Mouse (Mus musculus) forebrain, embryonic 13.5 days (tissue): ENCODE results near the gene Abca17. TPM values are rescaled to one million over a fixed set of nuclear protein-coding genes. Genes with fewer than 3 reads are reported as not detected.

Experiments used
- ATAC-seq: fragments of 200-750 bp; cut with Nextera tagmentation; 2 replicates; pipeline ENCODE4 v1.8.0; 2017
- H3K27ac ChIP-seq: fragments of 300-500 bp; sonication (generic); 2 replicates; pipeline ENCODE4 v1.5.1; 2015; ENCODE audit warnings: inconsistent platforms, mild to moderate bottlenecking, moderate library complexity
- H3K27me3 ChIP-seq: fragments of 300-500 bp; sonication (generic); 2 replicates; pipeline ENCODE4 v1.6.1; 2015; ENCODE audit warnings: mild to moderate bottlenecking, inconsistent platforms
- H3K36me3 ChIP-seq: fragments of 300-500 bp; sonication (generic); 2 replicates; pipeline ENCODE4 v1.6.1; 2015; ENCODE audit warnings: mild to moderate bottlenecking, inconsistent platforms; ENCODE audit not compliant: poor library complexity, severe bottlenecking
- H3K4me1 ChIP-seq: fragments of 300-500 bp; sonication (generic); 2 replicates; pipeline ENCODE4 v1.6.1; 2015; ENCODE audit warnings: inconsistent platforms
- H3K4me2 ChIP-seq: fragments of 300-500 bp; sonication (generic); 2 replicates; pipeline ENCODE4 v1.6.1; 2015; ENCODE audit warnings: inconsistent platforms, mild to moderate bottlenecking, moderate library complexity
- H3K4me3 ChIP-seq: fragments of 300-500 bp; sonication (generic); 2 replicates; pipeline ENCODE4 v1.5.1; 2015; ENCODE audit warnings: mild to moderate bottlenecking, inconsistent platforms
- H3K9ac ChIP-seq: fragments of 300-500 bp; sonication (generic); 2 replicates; pipeline ENCODE4 v1.6.1; 2015; ENCODE audit warnings: mild to moderate bottlenecking, inconsistent platforms
- H3K9me3 ChIP-seq: fragments of 300-500 bp; sonication (generic); replicated peaks from 2 replicates; pipeline ENCODE4 v1.6.1; 2016; ENCODE audit warnings: inconsistent platforms
- WGBS: fragments of 180-500 bp; shearing (Covaris S2); methylation state at CpG from one replicate; pipeline ENCODE4 v1.1.7; 2015; 5-methylcytosine and 5-hydroxymethylcytosine counted together
- polyA plus RNA-seq: library from polyadenylated mRNA; unstranded; fragments of >200 nt; fragmentation: Nextera tagmentation; extraction: Ambion mirVana; gene quantifications from 2 replicates; pipeline ENCODE4 v1.2.1, GENCODE M21; 2015

Abca17 gene
- 0.06 TPM in 1 of 2 replicates, not detected in the other for polyA plus RNA-seq

GRCm38 (mm10) chr17:24350926-24351759 lies at the start of gene Abca17:
Gene Abca17 (minus strand): TSS chr17:24351068.
- Histone ChIP-seq H3K36me3 (no peaks in the 10 kb centered on the region), H3K4me2 (peak within 1 kb of the TSS; percentile 90), H3K4me3 (peak within 1 kb of the TSS; percentile 57), H3K27ac (no peak within 1 kb of the TSS; the same call in 1 of the 2 replicates), H3K4me1 (peaks cover 25% of the 10 kb centered on the region), H3K9me3 (no peaks in the 10 kb centered on the region), H3K9ac (peak within 1 kb of the TSS; percentile 80), H3K27me3 (peaks cover 19% of the 10 kb centered on the region)
- peak; percentile 33 for ATAC-seq
- WGBS: 2% methylated on average over 42 of the region's 42 CpGs

GRCm38 (mm10) chr17:24394456-24394855 lies 43.6 kb upstream of the Abca17 start:
- 89% methylated on average over 7 of the region's 7 CpGs for WGBS
- Histone ChIP-seq H3K36me3 (peaks cover 58% of the 10 kb centered on the region), H3K9ac (no peak overlapping the region)

GRCm38 (mm10) chr17:24393527-24393926 lies 42.7 kb upstream of the Abca17 start:
- H3K4me3 ChIP-seq: no peak overlapping the region

More at GRCm38 (mm10) chr17:24394456-24394855, 43.6 kb upstream of the Abca17 start:
- Histone ChIP-seq H3K4me2 (no peak overlapping the region), H3K4me1 (no peaks in the 10 kb centered on the region), H3K27me3 (no peaks in the 10 kb centered on the region), H3K27ac (no peak overlapping the region), H3K4me3 (no peak overlapping the region), H3K9me3 (no peaks in the 10 kb centered on the region)
- ATAC-seq: no peak

GRCm38 (mm10) chr17:24391149-24391548 lies 40.3 kb upstream of the Abca17 start:
- H3K9ac ChIP-seq: no peak overlapping the region
- no peaks in the 10 kb centered on the region for H3K9me3 ChIP-seq
- WGBS: 64% methylated on average over 8 of the region's 8 CpGs
- no peaks in the 10 kb centered on the region for H3K27me3 ChIP-seq
- no peak overlapping the region for H3K27ac ChIP-seq
- no peak overlapping the region for H3K4me2 ChIP-seq
- H3K4me1 ChIP-seq: no peaks in the 10 kb centered on the region
- H3K36me3 ChIP-seq: peaks cover 64% of the 10 kb centered on the region
- ATAC-seq: no peak
- H3K4me3 ChIP-seq: no peak overlapping the region

More at GRCm38 (mm10) chr17:24393527-24393926, 42.7 kb upstream of the Abca17 start:
- Histone ChIP-seq H3K9ac (no peak overlapping the region), H3K4me1 (no peaks in the 10 kb centered on the region), H3K36me3 (peaks cover 61% of the 10 kb centered on the region), H3K27ac (no peak overlapping the region), H3K4me2 (no peak overlapping the region), H3K27me3 (no peaks in the 10 kb centered on the region), H3K9me3 (no peaks in the 10 kb centered on the region)
- ATAC-seq: no peak
- 39% methylated on average over 4 of the region's 4 CpGs for WGBS

- Histone ChIP-seq H3K36me3 (peaks cover 76% of the 10 kb centered on the region), H3K4me2 (no peak overlapping the region), H3K4me3 (no peak overlapping the region), H3K27me3 (no peaks in the 10 kb centered on the region), H3K9me3 (no peaks in the 10 kb centered on the region), H3K9ac (no peak overlapping the region), H3K27ac (no peak overlapping the region), H3K4me1 (no peaks in the 10 kb centered on the region)
- ATAC-seq: no peak
- WGBS: 9% methylated on average over 2 of the region's 2 CpGs
Measured at GRCm38 (mm10) chr17:24389865-24390264, 39.0 kb upstream of the Abca17 start.

- 86% methylated on average over 5 of the region's 5 CpGs for whole genome bisulfite sequencing
- Histone ChIP-seq H3K4me1 (no peaks in the 10 kb centered on the region), H3K36me3 (peaks cover 86% of the 10 kb centered on the region), H3K9ac (no peak overlapping the region), H3K4me2 (no peak overlapping the region), H3K27me3 (no peaks in the 10 kb centered on the region), H3K9me3 (no peaks in the 10 kb centered on the region), H3K27ac (no peak overlapping the region), H3K4me3 (no peak overlapping the region)
- no peak for ATAC-seq
Measured at GRCm38 (mm10) chr17:24388711-24389110, 37.8 kb upstream of the Abca17 start.

- Histone ChIP-seq H3K4me3 (no peak overlapping the region), H3K4me2 (no peak overlapping the region), H3K9me3 (no peaks in the 10 kb centered on the region), H3K9ac (no peak overlapping the region), H3K27me3 (no peaks in the 10 kb centered on the region), H3K36me3 (peaks cover 80% of the 10 kb centered on the region), H3K4me1 (no peaks in the 10 kb centered on the region), H3K27ac (no peak overlapping the region)
- 91% methylated on average over 8 of the region's 8 CpGs for WGBS
- no peak for ATAC-seq
Measured at GRCm38 (mm10) chr17:24383789-24384188, 32.9 kb upstream of the Abca17 start.

GRCm38 (mm10) chr17:24378496-24378895 lies 27.6 kb upstream of the Abca17 start:
- ATAC-seq: no peak
- 88% methylated on average over 2 of the region's 2 CpGs for WGBS
- peaks cover 75% of the 10 kb centered on the region for H3K36me3 ChIP-seq
- H3K4me1 ChIP-seq: no peaks in the 10 kb centered on the region
- H3K4me2 ChIP-seq: no peak overlapping the region
- no peak overlapping the region for H3K27ac ChIP-seq
- H3K9ac ChIP-seq: no peak overlapping the region
- H3K4me3 ChIP-seq: no peak overlapping the region
- H3K9me3 ChIP-seq: no peaks in the 10 kb centered on the region
- no peaks in the 10 kb centered on the region for H3K27me3 ChIP-seq

- Histone ChIP-seq H3K9ac (no peak overlapping the region), H3K4me2 (no peak overlapping the region), H3K9me3 (no peaks in the 10 kb centered on the region), H3K27me3 (no peaks in the 10 kb centered on the region), H3K36me3 (peaks cover 73% of the 10 kb centered on the region), H3K27ac (no peak overlapping the region), H3K4me1 (no peaks in the 10 kb centered on the region), H3K4me3 (no peak overlapping the region)
- WGBS: 94% methylated on average over 6 of the region's 6 CpGs
- no peak for ATAC-seq
Measured at GRCm38 (mm10) chr17:24375886-24376285, 25.0 kb upstream of the Abca17 start.

GRCm38 (mm10) chr17:24375094-24375712 lies 24.3 kb upstream of the Abca17 start:
- WGBS: 70% methylated on average over 5 of the region's 5 CpGs
- Histone ChIP-seq H3K9ac (no peak overlapping the region), H3K27me3 (no peaks in the 10 kb centered on the region), H3K27ac (no peak overlapping the region), H3K36me3 (peaks cover 77% of the 10 kb centered on the region), H3K9me3 (no peaks in the 10 kb centered on the region), H3K4me2 (no peak overlapping the region), H3K4me1 (no peaks in the 10 kb centered on the region), H3K4me3 (no peak overlapping the region)
- no peak for ATAC-seq

- ATAC-seq: no peak
- no peaks in the 10 kb centered on the region for H3K27me3 ChIP-seq
- H3K9ac ChIP-seq: no peak overlapping the region
- H3K9me3 ChIP-seq: no peaks in the 10 kb centered on the region
- 57% methylated on average over 13 of the region's 13 CpGs for WGBS
- no peaks in the 10 kb centered on the region for H3K4me1 ChIP-seq
- H3K36me3 ChIP-seq: peaks cover 52% of the 10 kb centered on the region
- no peak overlapping the region for H3K27ac ChIP-seq
- H3K4me2 ChIP-seq: no peak overlapping the region
- H3K4me3 ChIP-seq: no peak overlapping the region
Measured at GRCm38 (mm10) chr17:24365863-24366262, 15.0 kb upstream of the Abca17 start.

GRCm38 (mm10) chr17:24364461-24364860 lies 13.6 kb upstream of the Abca17 start:
- H3K4me1 ChIP-seq: no peaks in the 10 kb centered on the region
- no peaks in the 10 kb centered on the region for H3K9me3 ChIP-seq
- no peak overlapping the region for H3K4me3 ChIP-seq
- H3K36me3 ChIP-seq: peaks cover 49% of the 10 kb centered on the region
- H3K4me2 ChIP-seq: no peak overlapping the region
- no peaks in the 10 kb centered on the region for H3K27me3 ChIP-seq
- no peak for ATAC-seq
- H3K9ac ChIP-seq: no peak overlapping the region
- 90% methylated on average over 9 of the region's 9 CpGs for WGBS
- no peak overlapping the region for H3K27ac ChIP-seq
